Mouse (Mus musculus) kidney, adult 2 months (tissue): ENCODE measurements at regions not wholly inside any gene's neighbourhood (a gene's known extent, or its start where the extent isn't known, plus 50 kb on each side); places are given as distances from the start of the nearest gene placed in this dataset.

Source experiments
- DNase-seq: peaks from one replicate; pipeline ENCODE4 v3.0.0; 2021
- H3K27ac ChIP-seq: fragments of 200-500 bp; 2 replicates; pipeline ENCODE4 v1.5.1; 2012; ENCODE audit warnings: low read depth, low read length, control low read depth, inconsistent platforms; ENCODE audit not compliant: insufficient read depth
- H3K27me3 ChIP-seq: fragments of 200-500 bp; replicated peaks from 2 replicates; pipeline ENCODE4 v1.6.1; 2012; ENCODE audit warnings: mild to moderate bottlenecking, moderate library complexity, low read length, inconsistent platforms; ENCODE audit not compliant: control insufficient read depth, insufficient read depth
- H3K36me3 ChIP-seq: fragments of 200-500 bp; 2 replicates; pipeline ENCODE4 v1.6.1; 2012; ENCODE audit warnings: mild to moderate bottlenecking, moderate library complexity, low read length, inconsistent platforms; ENCODE audit not compliant: control insufficient read depth, insufficient read depth
- H3K4me1 ChIP-seq: fragments of 200-500 bp; 2 replicates; pipeline ENCODE4 v1.6.1; 2011; ENCODE audit warnings: low read length; ENCODE audit not compliant: control insufficient read depth, insufficient read depth
- H3K4me3 ChIP-seq: fragments of 200-500 bp; 2 replicates; pipeline ENCODE4 v1.5.1; 2011; ENCODE audit warnings: mild to moderate bottlenecking, low read depth, low read length, control low read depth; ENCODE audit not compliant: insufficient read depth
- CTCF ChIP-seq: fragments of 200-500 bp; conservative IDR thresholded peaks from 2 replicates; pipeline ENCODE4 v1.5.1; 2011; ENCODE audit warnings: low read depth, mild to moderate bottlenecking, control low read depth, low read length, moderate library complexity, mixed read lengths; ENCODE audit not compliant: insufficient read depth, insufficient read length
- POLR2A ChIP-seq: fragments of 200-500 bp; IDR thresholded peaks from one replicate; pipeline ENCODE4 v1.6.1; 2011; ENCODE audit warnings: low read depth, low read length, control low read depth
- WGBS: fragments of 180-500 bp; shearing (Covaris S2); methylation state at CpG from one replicate; pipeline ENCODE4 v1.1.7; 2018; 5-methylcytosine and 5-hydroxymethylcytosine counted together

DNA sequence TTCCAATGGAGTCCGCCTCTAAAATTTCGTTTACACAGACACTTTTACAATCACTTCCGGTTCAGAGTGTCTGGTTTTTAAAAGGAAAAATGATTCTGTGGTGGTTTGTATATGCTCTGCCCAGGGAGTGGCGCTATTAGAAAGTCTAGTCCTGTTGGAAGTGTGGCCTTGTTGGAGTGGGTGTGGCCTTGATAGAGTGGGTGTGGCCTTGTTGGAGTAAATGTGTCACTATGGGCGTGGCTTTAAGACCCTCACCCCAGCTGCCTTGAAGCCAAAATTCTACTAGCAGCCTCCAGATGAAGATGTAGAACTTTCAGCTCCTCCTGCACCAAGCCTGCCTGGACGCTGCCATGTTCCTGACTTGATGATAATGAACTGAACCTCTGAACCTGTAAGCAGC lies 79.2 kb upstream of the Vamp9 start:
- DNase-seq: no peak
- no peaks in the 10 kb centered on the region for H3K4me1 ChIP-seq
- no peaks in the 10 kb centered on the region for H3K36me3 ChIP-seq
- no peak overlapping the region for H3K27ac ChIP-seq
- no peaks in the 10 kb centered on the region for H3K27me3 ChIP-seq
- TF ChIP-seq POLR2A: no peak
- TF ChIP-seq CTCF: no peak
- 73% methylated on average over 6 of the region's 6 CpGs for WGBS
- H3K4me3 ChIP-seq: no peak overlapping the region

DNA sequence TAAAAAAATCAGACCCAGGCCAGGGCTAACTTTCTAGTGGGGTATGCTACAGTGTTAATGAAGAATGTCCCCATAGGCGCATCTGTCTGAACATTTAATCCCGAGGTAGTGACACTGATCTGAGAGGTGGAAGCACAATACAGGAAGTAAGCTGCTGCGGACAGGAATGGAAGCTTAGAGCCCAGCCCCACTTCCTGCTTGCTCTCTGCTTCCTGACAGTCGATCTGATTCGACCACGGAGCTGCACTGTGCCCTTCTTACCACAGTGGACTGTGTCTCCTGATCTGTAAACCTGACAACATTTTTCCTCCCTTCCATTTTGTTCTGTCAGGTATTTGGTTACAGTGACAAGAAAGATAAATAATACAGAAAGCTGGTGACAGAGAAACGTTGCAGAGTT lies 77.5 kb upstream of the Vamp9 start:
- no peak for DNase-seq
- H3K27ac ChIP-seq: no peak overlapping the region
- TF ChIP-seq POLR2A: no peak
- no peak for TF ChIP-seq CTCF
- H3K36me3 ChIP-seq: no peaks in the 10 kb centered on the region
- no peaks in the 10 kb centered on the region for H3K4me1 ChIP-seq
- WGBS: 22% methylated on average over 7 of the region's 7 CpGs
- H3K27me3 ChIP-seq: no peaks in the 10 kb centered on the region
- no peak overlapping the region for H3K4me3 ChIP-seq

DNA sequence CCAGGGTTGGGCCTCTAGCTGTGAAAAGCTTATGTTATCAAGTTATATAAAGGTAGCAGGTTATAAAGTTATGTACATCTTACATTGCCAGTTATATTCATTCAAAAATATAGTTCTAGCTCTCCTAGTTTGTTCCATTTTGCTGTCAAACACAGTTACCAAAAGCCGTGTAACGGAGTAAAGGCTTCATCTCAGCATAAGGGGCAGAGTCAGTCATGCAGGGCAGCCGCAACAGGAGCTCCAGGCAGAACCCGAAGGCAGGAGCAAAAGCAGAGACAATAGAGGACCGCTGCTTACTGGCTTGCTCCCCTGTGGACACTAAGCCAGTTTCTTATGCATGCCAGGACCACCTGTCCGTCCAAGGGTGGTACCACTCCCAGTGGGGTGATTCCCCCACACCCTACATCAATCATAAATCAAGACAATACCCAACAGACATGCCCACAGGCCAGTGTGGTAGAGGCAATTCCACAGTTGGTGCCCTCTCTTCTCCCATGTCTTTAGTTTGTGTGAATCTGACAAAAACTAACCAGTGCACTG lies 67.7 kb upstream of the Vamp9 start:
- no peak overlapping the region for H3K4me3 ChIP-seq
- no peaks in the 10 kb centered on the region for H3K36me3 ChIP-seq
- H3K4me1 ChIP-seq: no peaks in the 10 kb centered on the region
- no peak for DNase-seq
- TF ChIP-seq POLR2A (no peak), CTCF (no peak)
- H3K27ac ChIP-seq: no peak overlapping the region
- 58% methylated on average over 6 of the region's 6 CpGs for WGBS
- H3K27me3 ChIP-seq: no peaks in the 10 kb centered on the region; the same call in 1 of the 2 replicates

DNA sequence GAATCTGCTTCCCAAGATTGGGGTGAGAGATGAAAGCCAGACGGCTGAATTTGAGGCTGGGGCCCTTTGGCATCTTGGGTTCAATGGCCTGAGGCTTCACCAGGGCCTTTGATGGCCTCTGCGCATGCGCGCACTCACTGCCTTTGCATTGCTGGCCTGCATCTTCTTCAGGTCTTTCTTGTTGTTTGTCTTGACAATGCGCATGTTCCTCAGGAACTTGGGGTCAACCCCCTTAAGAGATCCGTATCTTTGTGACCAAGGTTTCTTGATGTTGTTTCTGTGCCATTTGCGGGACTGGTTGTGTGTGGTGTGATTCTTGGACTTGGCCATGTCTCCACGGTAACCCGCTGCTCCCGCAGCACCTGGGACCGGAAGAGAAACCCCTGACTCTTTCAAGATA lies 66.4 kb upstream of the Vamp9 start:
- DNase-seq: no peak
- no peaks in the 10 kb centered on the region for H3K36me3 ChIP-seq
- no peak overlapping the region for H3K4me3 ChIP-seq
- H3K4me1 ChIP-seq: no peaks in the 10 kb centered on the region
- H3K27ac ChIP-seq: no peak overlapping the region
- no peak for TF ChIP-seq POLR2A
- TF ChIP-seq CTCF: no peak
- WGBS: 94% methylated on average over 11 of the region's 11 CpGs
- no peaks in the 10 kb centered on the region; the same call in 1 of the 2 replicates for H3K27me3 ChIP-seq

DNA sequence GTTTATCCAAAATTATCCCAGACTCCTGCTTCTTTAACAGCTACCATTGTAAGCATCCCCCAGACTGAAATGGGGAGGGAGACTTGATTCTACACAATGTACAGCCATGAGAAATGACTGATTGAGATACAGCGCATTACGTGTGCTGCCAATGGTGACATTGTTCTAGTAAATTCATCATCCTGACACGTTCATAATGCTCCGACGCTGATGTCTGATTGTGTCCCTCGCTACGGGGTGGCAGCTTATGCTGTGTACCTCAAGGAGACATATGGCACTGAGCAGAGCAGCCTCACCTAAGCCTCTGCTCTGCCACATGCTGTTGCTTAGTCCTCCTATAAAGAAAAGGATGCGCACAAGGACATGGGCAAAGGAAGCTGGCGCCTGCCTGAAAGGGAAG lies 65.2 kb upstream of the Vamp9 start:
- no peaks in the 10 kb centered on the region for H3K36me3 ChIP-seq
- H3K27me3 ChIP-seq: no peaks in the 10 kb centered on the region; the same call in 1 of the 2 replicates
- no peak for DNase-seq
- no peaks in the 10 kb centered on the region for H3K4me1 ChIP-seq
- TF ChIP-seq POLR2A: no peak
- no peak for TF ChIP-seq CTCF
- no peak overlapping the region for H3K4me3 ChIP-seq
- no peak overlapping the region for H3K27ac ChIP-seq
- 86% methylated on average over 9 of the region's 9 CpGs for WGBS

DNA sequence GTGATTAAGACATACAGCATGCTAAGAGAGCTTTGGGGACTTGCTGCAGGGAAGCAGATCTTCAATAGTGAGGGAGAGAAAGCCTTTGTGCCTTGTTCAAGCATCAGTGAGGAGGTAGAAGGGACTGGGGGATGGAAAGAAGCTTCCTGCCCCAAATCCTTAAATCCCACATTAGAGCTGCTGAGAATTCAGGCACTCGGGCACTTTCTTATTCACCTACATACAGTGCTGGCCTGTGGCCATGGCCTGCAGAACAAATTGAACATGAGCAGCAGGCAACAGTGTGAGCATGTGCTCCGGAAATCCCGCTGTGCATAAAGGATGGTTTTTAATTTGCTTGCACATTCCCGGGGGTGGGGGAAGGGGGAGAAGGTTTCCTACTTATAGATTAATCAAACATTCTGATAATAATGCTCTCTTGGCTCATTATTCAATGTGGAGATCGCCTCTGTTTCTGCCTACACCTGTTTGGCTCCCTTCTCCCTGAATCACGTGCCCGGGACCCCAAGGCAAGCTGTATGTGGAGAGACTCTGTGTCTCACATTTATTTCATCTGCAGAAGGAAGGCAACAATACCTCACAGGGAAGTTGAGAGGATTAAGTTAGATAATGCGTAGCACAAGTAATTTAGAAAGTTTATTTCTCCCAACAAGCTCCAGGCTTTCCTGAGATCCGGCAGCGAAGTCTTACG lies 60.3 kb upstream of the Vamp9 start:
- no peaks in the 10 kb centered on the region; the same call in 1 of the 2 replicates for H3K27me3 ChIP-seq
- H3K4me1 ChIP-seq: no peaks in the 10 kb centered on the region
- WGBS: 88% methylated on average over 11 of the region's 11 CpGs
- H3K4me3 ChIP-seq: no peak overlapping the region
- DNase-seq: no peak
- TF ChIP-seq POLR2A (no peak), CTCF (no peak)
- no peak overlapping the region for H3K27ac ChIP-seq
- no peaks in the 10 kb centered on the region for H3K36me3 ChIP-seq

DNA sequence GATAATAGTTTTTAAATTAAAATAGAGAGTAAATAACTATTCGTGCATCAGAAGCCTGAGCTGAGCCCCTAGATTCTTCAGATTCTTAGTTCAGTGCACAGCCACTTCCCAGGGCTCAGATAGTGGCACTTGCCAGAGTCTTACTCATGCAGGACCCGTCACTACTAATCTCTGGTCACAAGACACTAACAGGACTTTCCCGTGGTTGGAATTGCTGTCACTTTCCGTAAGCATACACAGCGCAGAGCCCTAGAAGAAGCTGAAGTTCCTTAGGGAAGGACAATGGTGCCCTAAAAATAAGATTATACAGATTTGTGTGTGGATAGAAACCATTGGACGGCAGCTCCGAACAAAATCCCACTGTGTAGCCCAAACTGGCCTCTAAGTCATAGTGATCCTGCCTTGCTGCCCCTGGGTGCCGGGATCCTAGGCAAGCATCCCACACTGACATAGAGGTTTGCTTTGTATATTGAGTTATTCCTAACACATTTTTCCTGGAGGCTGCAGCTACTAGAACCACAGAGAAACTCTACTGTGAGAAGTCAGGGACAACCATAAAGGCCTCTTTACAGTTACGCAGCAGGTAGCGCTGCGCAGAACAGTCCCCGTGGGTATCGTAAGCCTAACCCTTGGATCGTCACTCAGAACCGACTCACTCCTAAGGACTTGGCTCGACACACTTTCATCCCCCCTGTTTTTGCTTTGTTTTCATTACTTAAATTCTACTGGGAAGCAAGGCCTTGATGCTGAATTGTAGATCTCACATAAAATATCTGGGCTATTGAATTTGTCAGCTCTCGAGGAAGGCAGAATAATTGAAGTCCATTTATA lies 57.7 kb upstream of the Vamp9 start:
- DNase-seq: no peak
- WGBS: 80% methylated on average over 17 of the region's 17 CpGs
- Histone ChIP-seq H3K36me3 (no peaks in the 10 kb centered on the region), H3K27me3 (no peaks in the 10 kb centered on the region), H3K4me3 (no peak overlapping the region), H3K4me1 (no peaks in the 10 kb centered on the region), H3K27ac (no peak overlapping the region)
- no peak for TF ChIP-seq POLR2A
- TF ChIP-seq CTCF: no peak
